Mouse (Mus musculus): ENCODE data around the gene Zbed4.
A peak's percentile ranks its signal among the peaks of the same experiment; 100 is the strongest.
"Not testable (repeated sequence)": the region's sequence is repeated elsewhere in the genome, so short reads cannot be mapped to it uniquely, and the experiment has no call there.

Gene Zbed4

GRCm38 (mm10) chr15:88741366-88741765 is 10.1 kb upstream of the Zbed4 start:
- DNase-seq, result no peak

GRCm38 (mm10) chr15:88743371-88743770 is 8.1 kb upstream of the Zbed4 start:
- not testable (repeated sequence) for DNase-seq

GRCm38 (mm10) chr15:88745347-88745746 is 6.1 kb upstream of the Zbed4 start:
- no peak for DNase-seq

GRCm38 (mm10) chr15:88745926-88746325 is 5.5 kb upstream of the Zbed4 start:
- DNase-seq, result no peak

DNA sequence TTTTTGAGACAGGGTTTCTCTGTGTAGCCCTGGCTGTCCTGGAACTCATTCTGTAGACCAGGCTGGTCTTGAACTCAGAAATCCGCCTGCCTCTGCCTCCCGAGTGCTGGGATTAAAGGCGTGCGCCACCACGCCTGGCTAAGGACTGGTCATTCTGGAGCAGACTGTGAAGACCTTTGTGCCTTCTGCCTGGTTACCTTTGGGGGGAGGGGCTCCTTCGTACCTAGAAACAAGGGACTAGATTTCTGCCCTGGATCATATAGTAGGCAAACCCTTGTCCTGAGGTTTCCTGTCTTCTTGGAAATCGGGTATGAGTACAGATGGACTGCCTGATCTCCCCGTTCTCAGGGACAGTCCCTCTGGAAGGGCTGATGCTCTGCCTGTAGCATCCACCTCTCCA is 1.8 kb upstream of the Zbed4 start:
- DNase-seq, result not testable (repeated sequence)

- no peak for DNase-seq
Measured at GRCm38 (mm10) chr15:88750032-88750431, 1.4 kb upstream of the Zbed4 start.

DNA sequence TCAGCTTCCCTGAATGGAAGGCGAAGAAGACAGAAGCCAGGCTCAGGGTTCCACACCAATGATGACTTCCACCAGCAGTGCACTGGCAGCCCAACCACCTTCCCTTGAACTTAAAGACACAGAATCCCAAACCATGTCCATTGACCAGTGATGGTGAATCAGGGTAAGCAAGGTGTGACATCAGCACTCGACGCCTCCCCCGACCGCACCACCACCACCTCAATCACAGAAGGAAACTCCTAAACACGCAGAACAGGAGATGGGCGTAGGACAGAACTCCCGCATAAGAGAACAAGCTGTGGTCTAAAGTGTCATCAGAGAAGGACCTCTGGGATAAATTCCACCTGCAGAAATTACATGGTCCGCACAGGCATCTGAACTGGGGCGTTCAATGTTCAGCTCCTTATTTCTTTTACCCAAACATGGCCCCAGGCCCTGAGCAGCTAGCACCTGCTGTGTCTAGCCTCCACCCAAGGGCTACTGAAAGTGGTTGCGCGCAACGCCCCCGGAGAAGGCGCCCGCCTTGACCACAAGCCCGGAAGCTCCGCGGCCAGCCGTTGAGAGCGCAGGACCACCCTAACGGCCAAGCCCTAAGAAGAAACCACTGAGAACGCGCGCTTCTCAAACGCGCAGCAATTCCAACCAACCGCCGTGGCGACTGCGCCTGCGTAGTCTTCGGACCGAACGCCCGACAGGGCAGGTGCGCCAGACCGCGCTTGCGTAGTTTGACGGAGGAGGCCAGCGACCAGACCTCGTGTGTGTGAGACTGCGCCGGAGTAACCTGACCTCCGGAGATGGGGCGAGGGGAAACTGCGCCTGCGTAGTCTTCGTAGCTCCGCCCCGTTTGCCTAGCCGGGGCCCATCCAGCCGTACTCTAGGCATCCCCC is 540 bp upstream of the Zbed4 start:
- peak; percentile 99 for DNase-seq

GRCm38 (mm10) chr15:88752403-88752733 is 908 bp downstream of the Zbed4 start:
- no peak for DNase-seq

DNA sequence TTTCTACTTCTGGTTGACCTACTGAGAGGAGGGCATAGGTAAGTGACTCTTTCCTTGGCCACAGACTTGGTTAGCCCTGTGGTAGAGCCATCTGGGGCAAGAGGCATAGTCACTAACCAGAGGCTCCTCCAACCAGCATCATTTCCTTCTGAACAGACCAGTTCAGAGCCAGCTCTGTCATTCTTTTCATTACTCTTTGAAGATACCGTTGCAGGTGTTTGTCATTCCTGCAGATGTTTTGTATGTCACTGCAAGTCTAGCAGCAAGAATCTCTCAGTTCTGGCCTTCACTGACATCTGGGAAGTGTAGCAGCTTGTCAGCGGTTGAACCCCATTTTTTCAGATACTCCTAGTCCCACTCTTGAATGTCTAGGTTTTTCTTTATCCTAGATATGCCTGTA is 3.4 kb downstream of the Zbed4 start:
- peak; percentile 54 for DNase-seq

- no peak for DNase-seq
Measured at GRCm38 (mm10) chr15:88755761-88756160, 4.3 kb downstream of the Zbed4 start.

- DNase-seq, result no peak
Measured at GRCm38 (mm10) chr15:88758061-88758460, 6.6 kb downstream of the Zbed4 start.

GRCm38 (mm10) chr15:88761551-88761950 is 10.1 kb downstream of the Zbed4 start:
- DNase-seq, result no peak

DNA sequence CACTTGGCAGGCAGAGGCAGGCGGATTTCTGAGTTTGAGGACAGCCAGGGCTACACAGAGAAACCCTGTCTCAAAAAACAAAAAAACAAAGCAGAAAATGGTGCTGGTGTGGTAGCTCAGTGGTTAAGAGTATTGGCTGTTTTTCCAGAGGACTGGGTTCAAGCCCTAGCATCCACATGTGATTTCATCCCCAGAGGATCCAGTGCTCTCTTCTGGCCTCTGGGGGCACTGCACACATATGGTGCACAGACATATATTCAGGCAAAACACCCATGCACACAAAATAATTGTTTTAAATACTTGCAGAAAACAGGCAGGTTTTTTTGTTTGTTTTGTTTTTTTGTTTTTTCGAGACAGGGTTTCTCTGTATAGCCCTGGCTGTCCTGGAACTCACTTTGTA is 14.7 kb downstream of the Zbed4 start:
- peak; percentile 23 for DNase-seq

DNA sequence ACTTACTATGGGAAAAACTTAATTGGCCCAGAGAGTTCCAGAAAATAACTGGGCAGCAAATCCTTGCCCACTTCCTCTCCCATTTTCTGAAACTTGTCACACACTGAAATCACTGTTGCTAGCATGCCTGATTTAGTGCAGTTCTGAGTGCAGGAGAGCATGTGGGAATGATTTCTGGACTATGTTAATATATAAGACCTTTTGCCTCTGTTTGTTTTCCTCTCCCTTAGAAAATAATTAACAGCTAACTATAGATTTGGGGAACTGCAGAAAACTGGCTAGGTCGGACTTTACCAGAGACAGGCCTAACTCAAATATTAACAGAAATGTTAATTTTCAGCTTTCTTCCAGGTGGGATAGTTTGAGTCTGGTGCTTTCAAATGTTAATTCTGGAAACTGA is 17.1 kb downstream of the Zbed4 start:
- no peak for DNase-seq

DNA sequence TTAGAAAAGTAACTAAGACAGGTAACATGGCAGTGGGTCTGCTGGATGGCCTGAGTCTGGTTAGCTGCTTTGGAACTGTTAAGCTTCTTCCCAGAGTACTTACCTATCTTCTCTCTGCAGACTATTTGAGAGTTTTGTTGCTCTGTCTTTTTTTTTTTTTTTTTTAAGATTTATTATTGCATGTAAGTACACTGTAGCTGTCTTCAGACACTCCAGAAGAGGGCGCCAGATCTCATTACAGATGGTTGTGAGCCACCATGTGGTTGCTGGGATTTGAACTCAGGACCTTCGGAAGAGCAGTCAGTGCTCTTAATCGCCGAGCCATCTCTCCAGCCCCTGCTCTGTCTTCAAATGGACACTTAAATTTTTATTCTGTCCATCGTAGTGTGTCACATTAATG is 23.2 kb downstream of the Zbed4 start:
- DNase-seq, result not testable (repeated sequence)

DNA sequence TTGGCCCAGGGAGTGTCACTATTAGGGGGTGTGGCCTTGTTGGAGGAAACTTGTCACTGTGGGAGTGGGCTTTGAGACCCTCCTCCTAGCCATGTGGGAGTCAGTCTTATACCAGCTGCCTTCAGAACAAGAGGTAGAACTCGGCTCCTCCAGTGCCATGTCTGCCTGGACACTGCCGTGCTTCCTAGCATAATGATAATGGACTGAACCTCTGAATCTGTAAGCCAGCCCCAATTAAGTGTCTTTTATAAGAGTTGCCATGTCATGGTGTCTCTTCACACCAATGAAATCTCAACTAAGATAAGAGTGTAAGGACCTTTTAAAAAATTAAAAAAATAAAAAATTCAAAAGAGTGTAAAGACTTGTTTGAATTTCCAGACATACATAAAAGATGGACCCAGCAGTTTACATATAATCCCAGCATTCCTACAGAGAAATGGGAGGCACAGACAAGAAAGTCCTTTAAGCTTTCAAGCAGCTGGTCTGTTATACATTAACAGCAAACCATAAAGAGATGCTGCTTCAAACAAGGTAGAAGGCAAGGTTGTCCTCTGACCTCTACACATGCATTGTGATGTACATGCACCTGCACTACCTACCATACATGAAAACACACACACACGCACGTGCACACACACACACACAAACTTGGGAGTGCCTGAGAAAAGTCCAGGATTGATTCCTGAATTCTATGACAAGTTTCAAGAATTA is 40.8 kb downstream of the Zbed4 start:
- DNase-seq, result no peak

- DNase-seq, result not testable (repeated sequence)
Measured at GRCm38 (mm10) chr15:88794729-88795128, 43.3 kb downstream of the Zbed4 start.

DNA sequence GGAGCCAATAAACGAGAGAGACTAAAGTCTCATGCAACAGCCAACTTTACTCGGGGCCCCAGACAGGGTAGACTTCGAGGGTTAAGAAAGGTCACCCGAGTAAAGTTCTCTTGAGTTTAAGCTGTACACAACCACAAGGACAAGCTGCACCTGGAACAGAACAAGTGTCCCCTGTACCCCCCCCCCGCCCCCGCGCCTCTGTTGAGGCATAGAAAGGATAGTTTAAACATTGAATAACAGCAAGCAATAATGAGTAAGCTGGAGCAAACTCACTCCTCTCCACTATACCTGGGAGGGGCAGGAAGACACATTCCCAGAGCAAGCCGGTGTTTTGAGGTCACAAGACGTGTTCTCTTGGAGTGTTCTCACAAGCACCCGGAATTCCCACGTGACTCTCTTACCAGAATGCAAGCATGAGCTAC is 48.5 kb downstream of the Zbed4 start:
- DNase-seq, result no peak

DNA sequence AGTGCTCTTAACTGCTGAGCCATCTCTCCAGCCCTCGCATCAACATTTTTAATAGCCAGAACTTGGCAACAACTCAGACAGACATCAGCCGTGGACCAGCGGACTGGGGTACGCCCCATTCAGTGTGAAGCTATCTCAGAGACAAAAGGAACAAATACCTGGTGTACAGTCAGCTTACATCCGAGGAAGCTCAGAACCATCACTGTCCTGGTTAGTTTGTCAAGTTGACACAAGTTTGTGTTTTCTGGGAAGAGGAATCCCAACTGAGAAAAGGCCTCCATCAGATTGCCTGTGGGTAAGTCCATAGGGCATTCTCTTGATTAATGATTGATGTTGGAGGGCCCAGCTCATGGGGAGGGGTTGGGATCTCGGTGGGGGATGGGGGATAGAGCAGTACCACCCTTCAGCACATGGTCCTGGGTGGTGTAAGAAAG is 49.5 kb downstream of the Zbed4 start:
- no peak for DNase-seq

DNA sequence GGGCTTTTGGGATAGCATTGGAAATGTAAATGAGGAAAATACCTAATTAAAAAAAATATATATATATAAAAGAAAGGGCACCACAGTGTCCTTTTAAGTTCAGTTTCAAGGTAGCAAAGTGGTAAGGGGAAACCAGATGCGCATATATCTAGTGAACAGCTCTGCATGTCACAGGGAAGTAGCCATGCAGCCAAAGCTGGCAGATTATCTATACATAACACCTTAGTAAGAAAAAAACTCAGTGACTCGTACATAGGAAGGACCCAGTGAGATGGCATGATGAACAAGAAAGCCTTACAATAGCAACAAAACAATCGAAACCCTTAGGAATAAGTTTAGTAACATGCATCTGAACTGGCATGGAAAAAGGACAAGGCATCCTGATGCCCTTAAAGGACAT is 50.4 kb downstream of the Zbed4 start:
- no peak for DNase-seq

- DNase-seq, result no peak
Measured at GRCm38 (mm10) chr15:88802348-88802747, 50.9 kb downstream of the Zbed4 start.

DNA sequence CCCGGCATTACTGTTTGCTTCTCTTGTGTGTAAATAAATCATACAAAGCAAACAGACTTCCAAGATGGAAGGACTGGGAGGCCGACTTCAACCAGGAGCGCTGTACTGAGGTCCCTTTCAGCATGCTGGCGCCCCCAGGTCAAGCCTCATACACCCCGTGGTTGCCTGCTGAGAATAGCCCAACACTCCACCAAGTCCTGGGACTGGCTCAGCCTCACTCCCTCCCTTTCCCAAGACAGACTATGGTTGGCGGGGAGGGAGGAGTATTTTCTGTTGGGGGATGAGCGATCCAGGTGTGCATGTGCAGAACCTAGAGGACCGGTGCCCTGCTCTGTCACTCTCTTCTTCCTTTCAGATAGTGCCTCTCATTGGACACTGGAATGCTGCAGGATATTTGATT is 56.7 kb downstream of the Zbed4 start:
- DNase-seq, result no peak

- DNase-seq, result no peak
Measured at GRCm38 (mm10) chr15:88810369-88810768, 58.9 kb downstream of the Zbed4 start.

DNA sequence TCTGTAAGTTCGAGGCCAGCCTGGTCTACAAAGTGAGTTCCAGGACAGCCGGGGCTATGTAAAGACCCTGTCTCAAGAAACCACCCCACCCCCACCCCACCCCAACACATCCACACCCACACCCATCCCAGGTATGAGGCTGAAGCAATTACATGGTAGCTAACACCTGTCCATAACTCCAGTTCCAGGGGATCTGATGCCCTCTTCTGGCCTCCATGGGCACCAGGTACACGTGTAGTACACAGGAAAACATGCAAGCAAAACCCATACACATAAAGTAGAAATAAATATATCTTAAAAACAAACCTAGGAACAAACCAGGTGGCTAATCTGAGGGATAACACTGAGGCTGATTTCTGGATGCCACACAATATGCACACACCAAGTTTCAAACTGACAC is 61.8 kb downstream of the Zbed4 start:
- no peak for DNase-seq

Measured in thymus, postnatal 14 days (tissue).